Mouse (Mus musculus): Measurements from ENCODE around the gene Polr3c.
"Not testable (repeated sequence)": the region's sequence is repeated elsewhere in the genome, so short reads cannot be mapped to it uniquely, and the experiment has no call there.

The Polr3c gene

GRCm38 (mm10) chr3:96727343-96727827, at the start of gene Polr3c, which contains the start of gene Rnf115:
Gene Polr3c (minus strand): TSS chr3:96727628.
Gene Rnf115 (plus strand): TSS chr3:96727664.
- peak; percentile 89 for DNase-seq (ENCODE audit: low read depth, low spot score)

- no peak for DNase-seq (ENCODE audit: low read depth, low spot score)
Measured at GRCm38 (mm10) chr3:96777120-96777519, 49.7 kb upstream of the Polr3c start.

GRCm38 (mm10) chr3:96772949-96773348, 45.5 kb upstream of the Polr3c start:
- DNase-seq (ENCODE audit: low read depth, low spot score), result no peak

GRCm38 (mm10) chr3:96769971-96770370, 42.5 kb upstream of the Polr3c start:
- no peak for DNase-seq (ENCODE audit: low read depth, low spot score)

GRCm38 (mm10) chr3:96764528-96764927, 37.1 kb upstream of the Polr3c start:
- no peak for DNase-seq (ENCODE audit: low read depth, low spot score)

DNA sequence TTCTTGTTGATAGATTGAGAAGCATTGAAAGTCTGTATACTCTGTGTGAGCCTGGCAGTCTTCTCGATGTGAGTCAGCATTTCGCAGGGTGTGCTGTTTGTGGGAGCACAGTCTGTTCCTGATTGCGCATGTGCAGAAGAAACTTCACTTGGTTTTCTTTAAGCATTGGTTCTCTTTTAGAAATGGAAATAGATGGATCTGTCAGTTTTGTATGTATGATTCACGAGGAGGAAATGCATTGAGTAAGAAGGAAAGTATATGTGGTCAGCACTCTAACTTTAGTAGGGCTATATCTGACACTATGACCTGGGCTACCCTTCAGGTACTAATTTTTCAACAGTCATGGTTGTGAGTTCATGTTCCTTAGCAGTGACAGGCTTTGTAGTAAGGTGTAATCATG, 32.3 kb upstream of the Polr3c start:
- no peak for DNase-seq (ENCODE audit: low read depth, low spot score)

DNA sequence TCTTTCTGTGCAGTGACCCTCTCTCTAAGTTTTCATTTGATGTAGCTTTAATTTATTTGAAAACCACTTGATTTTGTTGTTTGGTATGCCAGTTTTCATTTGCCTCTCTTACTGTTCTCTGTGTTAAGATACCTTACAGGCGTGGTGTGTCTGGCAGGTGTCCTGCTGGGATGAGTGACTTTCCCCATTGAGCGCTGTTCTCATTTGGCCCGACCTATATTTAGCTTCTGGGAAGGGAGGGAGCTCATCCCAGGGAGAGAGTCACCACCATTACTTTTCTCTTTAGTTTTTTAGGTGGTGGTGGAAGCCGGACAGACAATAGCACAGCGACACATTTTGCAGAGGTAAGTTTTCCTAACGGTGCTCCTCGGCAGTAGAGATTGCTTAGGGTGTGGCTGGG, 30.3 kb upstream of the Polr3c start:
- DNase-seq (ENCODE audit: low read depth, low spot score), result no peak

- no peak for DNase-seq (ENCODE audit: low read depth, low spot score)
Measured at GRCm38 (mm10) chr3:96755935-96756334, 28.5 kb upstream of the Polr3c start.

DNA sequence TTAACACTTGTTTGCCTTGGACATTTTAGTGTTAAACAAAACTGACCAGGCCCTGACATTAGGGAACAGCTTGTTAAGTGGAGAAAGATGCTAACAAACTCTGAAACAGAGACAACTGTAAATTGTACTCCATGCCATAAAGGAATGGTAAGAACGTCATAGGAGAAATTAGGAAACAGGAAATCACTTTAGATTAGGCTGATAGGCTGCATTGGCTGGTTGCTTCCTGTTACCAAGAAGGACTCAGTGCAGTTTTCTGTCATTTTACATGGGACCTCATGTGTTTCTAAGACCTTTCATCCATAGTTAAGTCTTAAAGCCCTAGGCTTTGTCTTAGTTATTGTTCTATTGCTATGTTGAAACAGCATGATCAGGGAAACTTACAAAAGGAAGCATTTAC, 19.4 kb upstream of the Polr3c start:
- no peak for DNase-seq (ENCODE audit: low read depth, low spot score)

DNA sequence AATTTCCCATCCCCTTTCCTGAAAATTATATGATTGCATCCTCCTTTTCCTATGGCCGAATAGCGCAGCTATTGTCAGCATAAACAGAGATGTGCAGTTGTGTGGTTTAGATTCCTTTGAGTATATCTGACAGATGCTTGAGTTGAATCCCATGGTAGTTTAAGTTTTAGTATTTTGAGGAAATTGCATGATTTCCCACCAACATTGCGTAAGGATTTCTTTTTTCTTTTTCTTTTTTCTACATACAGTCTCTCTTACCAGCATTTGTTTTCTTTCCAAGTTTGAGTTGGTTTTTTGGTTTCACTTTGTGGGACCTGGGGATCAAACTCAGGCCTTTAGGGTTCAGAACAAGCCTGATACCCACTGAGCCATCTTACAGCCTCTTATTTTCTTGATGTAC, 16.9 kb upstream of the Polr3c start:
- no peak for DNase-seq (ENCODE audit: low read depth, low spot score)

- DNase-seq (ENCODE audit: low read depth, low spot score), result not testable (repeated sequence)
Measured at GRCm38 (mm10) chr3:96740279-96740678, 12.9 kb upstream of the Polr3c start.

- no peak for DNase-seq (ENCODE audit: low read depth, low spot score)
Measured at GRCm38 (mm10) chr3:96737995-96738394, 10.6 kb upstream of the Polr3c start.

- no peak for DNase-seq (ENCODE audit: low read depth, low spot score)
Measured at GRCm38 (mm10) chr3:96737013-96737740, 9.7 kb upstream of the Polr3c start.

DNA sequence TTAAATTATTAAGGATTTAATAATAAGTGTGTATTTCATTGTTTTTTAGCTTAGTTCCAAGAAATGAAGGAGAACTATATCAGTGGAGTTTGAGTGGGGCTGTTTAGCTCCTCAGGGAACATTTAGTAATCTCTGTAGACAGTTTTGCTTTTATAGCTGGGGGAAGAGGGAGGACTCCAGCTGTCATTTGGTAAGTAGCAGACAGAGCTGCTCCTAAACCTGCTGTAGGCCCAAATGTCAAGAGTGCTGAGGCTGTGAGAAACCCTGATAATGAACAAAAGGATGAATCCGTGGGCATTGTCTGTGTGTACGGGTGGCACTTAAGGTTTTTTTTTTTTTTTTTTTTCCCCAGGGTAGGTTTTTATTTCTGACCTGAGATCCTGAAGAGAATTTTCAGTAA, 7.8 kb upstream of the Polr3c start:
- no peak for DNase-seq (ENCODE audit: low read depth, low spot score)

DNA sequence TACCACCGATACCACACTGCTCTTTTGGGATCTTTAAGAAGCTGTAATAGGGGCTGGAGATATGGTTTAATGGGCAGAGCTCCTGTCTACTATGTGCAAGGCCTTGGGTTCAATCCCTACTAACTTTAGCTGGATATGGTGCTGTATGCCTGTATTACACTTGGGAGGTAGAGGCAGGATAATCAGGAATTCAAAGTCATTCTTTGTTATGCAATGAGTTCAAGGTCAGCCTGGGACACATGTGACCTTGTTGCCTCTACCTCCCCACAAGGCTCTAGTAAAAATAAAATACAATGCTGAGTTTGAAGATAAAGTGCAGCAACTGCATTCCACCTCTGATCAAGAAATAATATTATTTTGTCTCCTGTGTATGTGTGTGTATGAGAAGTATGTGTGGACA, 6.6 kb upstream of the Polr3c start:
- DNase-seq (ENCODE audit: low read depth, low spot score), result no peak

DNA sequence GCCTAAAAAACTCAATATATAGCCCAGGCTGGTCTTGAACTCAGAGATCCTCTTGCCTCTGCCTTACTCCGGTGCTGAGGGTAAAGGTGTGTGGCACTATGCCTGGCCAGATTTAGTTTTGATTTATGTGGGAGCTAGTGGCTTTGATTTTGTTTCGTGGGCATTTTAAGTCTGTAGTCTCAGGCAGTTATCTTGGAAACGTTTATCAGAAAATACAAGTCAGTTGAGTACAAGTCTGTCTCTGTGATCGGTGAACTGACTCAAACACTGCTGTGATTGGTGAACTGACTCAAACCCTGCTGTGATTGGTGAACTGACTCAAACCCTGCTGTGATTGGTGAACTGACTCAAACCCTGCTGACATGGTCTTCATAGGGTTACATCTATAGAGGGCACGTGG, 3.4 kb upstream of the Polr3c start:
- no peak for DNase-seq (ENCODE audit: low read depth, low spot score)

GRCm38 (mm10) chr3:96729403-96729784, 2.0 kb upstream of the Polr3c start:
- no peak for DNase-seq (ENCODE audit: low read depth, low spot score)

GRCm38 (mm10) chr3:96728634-96729402, 1.4 kb upstream of the Polr3c start:
- no peak for DNase-seq (ENCODE audit: low read depth, low spot score)

GRCm38 (mm10) chr3:96727828-96728633, 603 bp upstream of the Polr3c start:
- DNase-seq (ENCODE audit: low read depth, low spot score), result peak; percentile 30

DNA sequence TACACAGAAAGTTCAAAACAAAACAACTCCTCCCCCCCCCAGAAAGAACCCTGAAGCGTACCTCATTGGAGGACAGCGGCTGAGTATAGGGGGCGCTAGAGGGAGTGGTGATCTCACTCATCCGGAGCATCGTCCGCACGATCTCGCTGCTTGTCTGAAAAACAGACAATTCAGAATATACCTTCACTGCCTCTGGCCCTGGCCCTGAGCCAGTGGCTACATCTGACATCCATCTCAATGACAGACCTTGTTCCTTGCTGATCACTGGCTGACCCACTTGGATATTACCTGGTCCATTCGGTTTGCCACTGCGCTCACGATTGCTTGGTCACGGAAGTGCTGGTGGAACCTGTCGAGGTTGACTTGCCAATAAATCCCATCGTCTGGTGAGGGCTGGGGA, 8.3 kb downstream of the Polr3c start:
- DNase-seq (ENCODE audit: low read depth, low spot score), result no peak

GRCm38 (mm10) chr3:96715854-96716253, 11.6 kb downstream of the Polr3c start:
- DNase-seq (ENCODE audit: low read depth, low spot score), result no peak

DNA sequence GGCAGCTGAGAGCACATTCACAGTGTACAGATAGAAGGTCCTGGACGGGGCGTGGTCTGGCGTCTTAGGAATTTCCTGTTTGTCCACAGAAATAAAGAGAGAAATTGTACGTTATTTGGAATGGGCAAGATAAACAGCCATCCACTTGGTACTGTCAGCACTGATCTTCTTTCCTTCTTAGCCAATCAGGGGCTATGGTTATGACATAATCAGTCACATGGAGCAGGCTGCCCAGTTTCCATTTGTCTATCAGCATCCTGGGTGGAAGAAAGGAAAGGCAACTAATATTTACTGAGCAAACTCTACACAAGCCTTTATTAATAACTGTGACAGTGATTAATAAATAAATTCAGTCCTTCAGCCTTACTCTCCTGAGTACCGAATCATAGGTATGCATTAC, 13.1 kb downstream of the Polr3c start:
- no peak for DNase-seq (ENCODE audit: low read depth, low spot score)

Measured in c-Kit-negative CD71-positive TER-119-positive erythroid progenitor cells, embryonic 14.5 days (primary cell).